ENCODE assay signal across 8 mouse cellular contexts in genomic region chr12:110418735-110419350, GRCm38 (mm10). TPM values are rescaled to one million over a fixed set of nuclear protein-coding genes. Genes with fewer than 3 reads are reported as not detected.
DNase-seq lines count a peak whose midpoint lies in the region; ATAC-seq and TF ChIP-seq lines count a peak whose summit lies in the region.

No protein-coding gene starts in this region.

- no peaks in the 10 kb centered on the region for H3K36me3 ChIP-seq in ES-Bruce4 (ENCODE audit: control insufficient read depth, insufficient read depth, low read length, poor library complexity, severe bottlenecking)

- TF ChIP-seq POLR2A in ES-Bruce4 (IDR thresholded peaks at IDR 0.05; ENCODE audit: insufficient read depth, low read length) = no peak
- no peak for TF ChIP-seq POLR2A in lung, adult 2 months (IDR thresholded peaks at IDR 0.05; ENCODE audit: borderline replicate concordance, extremely low read depth, low read depth, low read length)

- no peaks in the 10 kb centered on the region for H3K9me3 ChIP-seq in ES-Bruce4 (replicated peaks; ENCODE audit: control insufficient read depth, insufficient read depth, low read length, poor library complexity, severe bottlenecking)

- TF ChIP-seq CTCF in ES-Bruce4 (IDR thresholded peaks at IDR 0.05; ENCODE audit: low read depth, low read length) = no peak
- TF ChIP-seq CTCF in lung, adult 2 months (IDR thresholded peaks at IDR 0.05; ENCODE audit: insufficient read depth, low read length) = no peak

- peak overlapping the region; percentile 32; the same call in 1 of the 2 replicates for H3K9ac ChIP-seq in ES-Bruce4 (ENCODE audit: low read depth, poor library complexity, severe bottlenecking)

- ATAC-seq in granulocyte monocyte progenitor cell, adult 5-6 weeks (replicated peaks; ENCODE audit: poor library complexity, severe bottlenecking) = peak; percentile 55; the same call in 1 of the 2 replicates

- H3K4me1 ChIP-seq in ES-Bruce4 (ENCODE audit: control insufficient read depth, insufficient read depth, low read length) = peaks cover 7% of the 10 kb centered on the region
- H3K4me1 ChIP-seq in lung, adult 2 months (ENCODE audit: control insufficient read depth, insufficient read depth, low read length) = peaks cover 2% of the 10 kb centered on the region; the same call in 1 of the 2 replicates

- peak overlapping the region; percentile 49 for H3K4me3 ChIP-seq in ES-Bruce4 (ENCODE audit: low read depth, low read length)
- no peak overlapping the region for H3K4me3 ChIP-seq in lung, adult 2 months (replicated peaks; ENCODE audit: extremely low read depth, low read depth, low read length)

- H3K27ac ChIP-seq in ES-Bruce4 (ENCODE audit: insufficient read depth, low read length) = peak overlapping the region; percentile 83

- 17% methylated on average over 8 of the region's 8 CpGs for WGBS in lung, adult 2 months

- H3K27me3 ChIP-seq in ES-Bruce4 (ENCODE audit: control insufficient read depth, insufficient read depth, low read length, poor library complexity, severe bottlenecking) = no peaks in the 10 kb centered on the region

- DNase-seq in cerebellum, adult 18-20 months = peak; percentile 42 to 62
- no peak for DNase-seq in cerebellum, adult 11-12 months
- DNase-seq in cerebellum, postnatal 10 days = peak; percentile 69 to 81
- DNase-seq in kidney, postnatal 10 days = peak; percentile 70
- peak; percentile 30 for DNase-seq in lung, adult 2 months
- DNase-seq in retina, postnatal 1 day = peak; percentile 82

- TF ChIP-seq EP300 in ES-Bruce4 (IDR thresholded peaks at IDR 0.05; ENCODE audit: insufficient read depth, low read depth, low read length) = no peak

RNA-seq across cellular contexts. Expression of gene Ppp2r5c, which starts 28.1 kb away (rescaled TPM):
- 223 and 224 TPM in 2 replicates for polyA plus RNA-seq in ES-Bruce4 (2011; ENCODE audit: insufficient read depth, insufficient read length, low read depth, missing spikeins)
- total RNA-seq in granulocyte monocyte progenitor cell, adult 5-6 weeks (2014; fragmentation: Nextera tagmentation) = 106 and 113 TPM in 2 replicates
- total RNA-seq in granulocyte monocyte progenitor cell, adult 5-6 weeks (2017) = 183 and 215 TPM in 2 replicates
- 30.4 and 45.1 TPM in 2 replicates for polyA plus RNA-seq in lung, adult 2 months (2012; rRNA removed)
